Mouse (Mus musculus): ENCODE data around the gene St5. TPM values are rescaled to one million over a fixed set of nuclear protein-coding genes. Genes with fewer than 3 reads are reported as not detected.

Gene St5
- 21.3 and 26.2 TPM in 2 replicates for polyA plus RNA-seq (2015; fragmentation: Nextera tagmentation; extraction: Ambion mirVana)

- H3K9me3 ChIP-seq = no peaks in the 10 kb centered on the region
- WGBS = 1% methylated on average over 61 of the region's 61 CpGs
- peak; percentile 98 for ATAC-seq (ENCODE audit: low FRiP score, low read depth)
These were observed at the start of gene St5, which contains the start of gene Akip1 for GRCm38 (mm10) chr7:109703190-109704015. Gene St5 (minus strand): TSS chr7:109703605. Gene Akip1 (plus strand): TSS chr7:109703690.

GRCm38 (mm10) chr7:109752008-109752925, 48.9 kb upstream of the St5 start, which contains the start of gene Tmem9b:
Gene Tmem9b (minus strand): TSS chr7:109752875.
- H3K36me3 ChIP-seq = no peaks in the 10 kb centered on the region; the same call in 1 of the 2 replicates
- ATAC-seq (ENCODE audit: low FRiP score, low read depth) = peak; percentile 95

More at GRCm38 (mm10) chr7:109703190-109704015, at the start of gene St5, which contains the start of gene Akip1:
- no peaks in the 10 kb centered on the region for H3K27me3 ChIP-seq
- H3K9ac ChIP-seq = peak within 1 kb of the TSS; percentile 58
- peak within 1 kb of the TSS; percentile 61 for H3K4me3 ChIP-seq
- H3K36me3 ChIP-seq = no peaks in the 10 kb centered on the region
- peak within 1 kb of the TSS; percentile 86 for H3K4me2 ChIP-seq
- peaks cover 16% of the 10 kb centered on the region for H3K4me1 ChIP-seq (replicated peaks)
- peak within 1 kb of the TSS; percentile 78 for H3K27ac ChIP-seq (replicated peaks)

GRCm38 (mm10) chr7:109751427-109752007, 48.1 kb upstream of the St5 start:
- Histone ChIP-seq H3K4me2 (peak overlapping the region; percentile 91), H3K27ac (replicated peaks) (peak overlapping the region; percentile 89), H3K27me3 (no peaks in the 10 kb centered on the region), H3K4me1 (replicated peaks) (peaks cover 27% of the 10 kb centered on the region), H3K4me3 (peak overlapping the region; percentile 87), H3K9me3 (no peaks in the 10 kb centered on the region), H3K9ac (peak overlapping the region; percentile 92), H3K36me3 (peaks cover 1% of the 10 kb centered on the region)
- whole genome bisulfite sequencing = 3% methylated on average over 13 of the region's 13 CpGs
- peak; percentile 8; the same call in 1 of the 2 replicates for ATAC-seq (ENCODE audit: low FRiP score, low read depth)

More at GRCm38 (mm10) chr7:109752008-109752925, 48.9 kb upstream of the St5 start, which contains the start of gene Tmem9b:
- peaks cover 27% of the 10 kb centered on the region for H3K4me1 ChIP-seq (replicated peaks)
- peak within 1 kb of the TSS; percentile 89 for H3K27ac ChIP-seq (replicated peaks)
- WGBS = under 1% methylated on average over 74 of the region's 74 CpGs
- peak within 1 kb of the TSS; percentile 91 for H3K4me2 ChIP-seq
- H3K4me3 ChIP-seq = peak within 1 kb of the TSS; percentile 87
- H3K27me3 ChIP-seq = no peaks in the 10 kb centered on the region
- no peaks in the 10 kb centered on the region for H3K9me3 ChIP-seq
- peak within 1 kb of the TSS; percentile 92 for H3K9ac ChIP-seq

GRCm38 (mm10) chr7:109747747-109748146, 44.3 kb upstream of the St5 start:
- no peak overlapping the region for H3K4me2 ChIP-seq

GRCm38 (mm10) chr7:109741703-109742102, 38.3 kb upstream of the St5 start:
- WGBS = 91% methylated on average over 4 of the region's 4 CpGs
- Histone ChIP-seq H3K27me3 (no peaks in the 10 kb centered on the region), H3K9ac (no peak overlapping the region), H3K4me2 (no peak overlapping the region), H3K27ac (replicated peaks) (no peak overlapping the region), H3K9me3 (no peaks in the 10 kb centered on the region), H3K36me3 (peaks cover 84% of the 10 kb centered on the region), H3K4me1 (replicated peaks) (no peaks in the 10 kb centered on the region), H3K4me3 (no peak overlapping the region)
- ATAC-seq (ENCODE audit: low FRiP score, low read depth) = no peak

More at GRCm38 (mm10) chr7:109747747-109748146, 44.3 kb upstream of the St5 start:
- Histone ChIP-seq H3K36me3 (peaks cover 32% of the 10 kb centered on the region), H3K4me1 (replicated peaks) (peaks cover 15% of the 10 kb centered on the region), H3K9me3 (no peaks in the 10 kb centered on the region), H3K4me3 (no peak overlapping the region), H3K27ac (replicated peaks) (no peak overlapping the region), H3K9ac (no peak overlapping the region), H3K27me3 (no peaks in the 10 kb centered on the region)
- ATAC-seq (ENCODE audit: low FRiP score, low read depth) = no peak
- 58% methylated on average over 1 of the region's 1 CpGs for WGBS

GRCm38 (mm10) chr7:109741060-109741459, 37.7 kb upstream of the St5 start:
- no peak overlapping the region for H3K9ac ChIP-seq
- no peak for ATAC-seq (ENCODE audit: low FRiP score, low read depth)
- H3K4me3 ChIP-seq = no peak overlapping the region
- H3K36me3 ChIP-seq = peaks cover 84% of the 10 kb centered on the region
- H3K27me3 ChIP-seq = no peaks in the 10 kb centered on the region
- no peaks in the 10 kb centered on the region for H3K4me1 ChIP-seq (replicated peaks)
- 93% methylated on average over 1 of the region's 1 CpGs for WGBS
- H3K9me3 ChIP-seq = no peaks in the 10 kb centered on the region
- no peak overlapping the region for H3K27ac ChIP-seq (replicated peaks)
- H3K4me2 ChIP-seq = no peak overlapping the region

GRCm38 (mm10) chr7:109739822-109740370, 36.5 kb upstream of the St5 start:
- Histone ChIP-seq H3K27me3 (no peaks in the 10 kb centered on the region), H3K9me3 (no peaks in the 10 kb centered on the region), H3K27ac (replicated peaks) (no peak overlapping the region), H3K4me2 (no peak overlapping the region), H3K9ac (no peak overlapping the region), H3K4me1 (replicated peaks) (no peaks in the 10 kb centered on the region), H3K4me3 (no peak overlapping the region), H3K36me3 (peaks cover 83% of the 10 kb centered on the region)
- ATAC-seq (ENCODE audit: low FRiP score, low read depth) = no peak
- WGBS = 93% methylated on average over 5 of the region's 5 CpGs

GRCm38 (mm10) chr7:109734806-109735205, 31.4 kb upstream of the St5 start:
- Histone ChIP-seq H3K36me3 (peaks cover 46% of the 10 kb centered on the region), H3K27ac (replicated peaks) (no peak overlapping the region), H3K4me3 (no peak overlapping the region), H3K27me3 (no peaks in the 10 kb centered on the region), H3K9me3 (no peaks in the 10 kb centered on the region), H3K9ac (no peak overlapping the region), H3K4me2 (no peak overlapping the region), H3K4me1 (replicated peaks) (no peaks in the 10 kb centered on the region)
- 93% methylated on average over 4 of the region's 4 CpGs for WGBS
- no peak for ATAC-seq (ENCODE audit: low FRiP score, low read depth)

- H3K4me2 ChIP-seq = no peak within 1 kb of the TSS
- H3K9me3 ChIP-seq = no peaks in the 10 kb centered on the region
- no peaks in the 10 kb centered on the region for H3K27me3 ChIP-seq
- H3K27ac ChIP-seq (replicated peaks) = no peak within 1 kb of the TSS
- ATAC-seq (ENCODE audit: low FRiP score, low read depth) = no peak
- no peak within 1 kb of the TSS for H3K9ac ChIP-seq
- no peak within 1 kb of the TSS for H3K4me3 ChIP-seq
- H3K4me1 ChIP-seq (replicated peaks) = no peaks in the 10 kb centered on the region
- peaks cover 19% of the 10 kb centered on the region for H3K36me3 ChIP-seq
- 80% methylated on average over 5 of the region's 5 CpGs for WGBS
These were observed 28.2 kb upstream of the St5 start, which contains the start of gene Ascl3 for GRCm38 (mm10) chr7:109731626-109732025. Gene Ascl3 (minus strand): TSS chr7:109731726.

- no peak within 1 kb of the TSS for H3K4me3 ChIP-seq
- no peak within 1 kb of the TSS for H3K4me2 ChIP-seq
- H3K9me3 ChIP-seq = no peaks in the 10 kb centered on the region
- H3K4me1 ChIP-seq (replicated peaks) = no peaks in the 10 kb centered on the region
- 95% methylated on average over 5 of the region's 5 CpGs for WGBS
- H3K27me3 ChIP-seq = no peaks in the 10 kb centered on the region
- H3K27ac ChIP-seq (replicated peaks) = no peak within 1 kb of the TSS
- H3K36me3 ChIP-seq = no peaks in the 10 kb centered on the region
- H3K9ac ChIP-seq = no peak within 1 kb of the TSS
- no peak for ATAC-seq (ENCODE audit: low FRiP score, low read depth)
These were observed 20.3 kb upstream of the St5 start, which contains the start of gene BC051019 for GRCm38 (mm10) chr7:109723697-109724096. Gene BC051019 (minus strand): TSS chr7:109723850.

GRCm38 (mm10) chr7:109723114-109723513, 19.7 kb upstream of the St5 start:
- Histone ChIP-seq H3K27ac (replicated peaks) (no peak overlapping the region), H3K36me3 (no peaks in the 10 kb centered on the region), H3K9me3 (no peaks in the 10 kb centered on the region), H3K4me1 (replicated peaks) (no peaks in the 10 kb centered on the region), H3K4me3 (no peak overlapping the region), H3K9ac (no peak overlapping the region), H3K27me3 (no peaks in the 10 kb centered on the region), H3K4me2 (no peak overlapping the region)
- no peak for ATAC-seq (ENCODE audit: low FRiP score, low read depth)
- 96% methylated on average over 8 of the region's 8 CpGs for WGBS

All from hindbrain, embryonic 15.5 days (tissue).